Mouse (Mus musculus) T-helper 2 cell (primary cell): ENCODE data around the gene Agfg1.
"Not testable (repeated sequence)": the region's sequence is repeated elsewhere in the genome, so short reads cannot be mapped to it uniquely, and the experiment has no call there.

Experiments used
- in situ Hi-C: fragments of 300-600 bp; cut with MboI, MseI; formaldehyde crosslinking; loops from one replicate; pipeline ENCODE4 v1.15.1; 2025; ENCODE audit warnings: high pct_unique_total_duplicates

The Agfg1 gene

GRCm38 (mm10) chr1:82901201-82901600, 61.9 kb downstream of the Agfg1 start:
- in situ Hi-C loops, result no loop called here

- in situ Hi-C loops, result no loop called here
Measured at GRCm38 (mm10) chr1:82905886-82906285, 66.6 kb downstream of the Agfg1 start.

GRCm38 (mm10) chr1:82913025-82913424, 73.7 kb downstream of the Agfg1 start, which contains the start of gene A030005L19Rik:
A030005L19Rik (plus strand) TSS chr1:82913325.
- in situ Hi-C loops, result no loop called here

GRCm38 (mm10) chr1:82913434-82913833, 74.2 kb downstream of the Agfg1 start:
- in situ Hi-C loops, result not testable (repeated sequence)

- in situ Hi-C loops, result no loop called here
Measured at GRCm38 (mm10) chr1:82924650-82925049, 85.4 kb downstream of the Agfg1 start, which contains the start of gene A030014E15Rik. A030014E15Rik (plus strand) TSS chr1:82924917.

GRCm38 (mm10) chr1:82930558-82930957, 91.3 kb downstream of the Agfg1 start:
- in situ Hi-C loops, result not testable (repeated sequence)

- in situ Hi-C loops, result not testable (repeated sequence)
Measured at GRCm38 (mm10) chr1:82931326-82931725, 92.0 kb downstream of the Agfg1 start, which contains the start of gene Gm6217. Gm6217 (minus strand) TSS chr1:82931399.

- in situ Hi-C loops, result no loop called here
Measured at GRCm38 (mm10) chr1:82938666-82939065, 99.4 kb downstream of the Agfg1 start.

GRCm38 (mm10) chr1:82942505-82942904, 103.2 kb downstream of the Agfg1 start:
- in situ Hi-C loops, result not testable (repeated sequence)

GRCm38 (mm10) chr1:82943295-82943694, 104.0 kb downstream of the Agfg1 start, which contains the start of gene A030003K21Rik:
A030003K21Rik (minus strand) TSS chr1:82943388.
- in situ Hi-C loops, result not testable (repeated sequence)

GRCm38 (mm10) chr1:82946029-82946428, 106.7 kb downstream of the Agfg1 start:
- in situ Hi-C loops, result not testable (repeated sequence)

GRCm38 (mm10) chr1:82948601-82949000, 109.3 kb downstream of the Agfg1 start:
- in situ Hi-C loops, result no loop called here
